Mouse (Mus musculus): ENCODE measurements at regions not wholly inside any gene's neighbourhood (a gene's known extent, or its start where the extent isn't known, plus 50 kb on each side); places are given as distances from the start of the nearest gene placed in this dataset.

GRCm38 (mm10) chr7:116857141-116857540 is 353.0 kb downstream of the Nucb2 start:
- no peak for DNase-seq (ENCODE audit: low read depth, low spot score)
- Histone ChIP-seq H3K27me3 (ENCODE audit: control insufficient read depth, insufficient read depth, low read length, poor library complexity, severe bottlenecking) (no peaks in the 10 kb centered on the region), H3K36me3 (ENCODE audit: control insufficient read depth, insufficient read depth, low read length, poor library complexity, severe bottlenecking) (no peaks in the 10 kb centered on the region)

GRCm38 (mm10) chr7:116857744-116858143 is 353.6 kb downstream of the Nucb2 start:
- Histone ChIP-seq H3K27me3 (ENCODE audit: control insufficient read depth, insufficient read depth, low read length, poor library complexity, severe bottlenecking) (no peaks in the 10 kb centered on the region), H3K36me3 (ENCODE audit: control insufficient read depth, insufficient read depth, low read length, poor library complexity, severe bottlenecking) (no peaks in the 10 kb centered on the region)
- no peak for DNase-seq (ENCODE audit: low read depth, low spot score)

- Histone ChIP-seq H3K36me3 (ENCODE audit: control insufficient read depth, insufficient read depth, low read length, poor library complexity, severe bottlenecking) (no peaks in the 10 kb centered on the region), H3K27me3 (ENCODE audit: control insufficient read depth, insufficient read depth, low read length, poor library complexity, severe bottlenecking) (no peaks in the 10 kb centered on the region)
- DNase-seq (ENCODE audit: low read depth, low spot score) = no peak
Observed at GRCm38 (mm10) chr7:116882268-116882964, 378.2 kb downstream of the Nucb2 start.

- Histone ChIP-seq H3K36me3 (ENCODE audit: control insufficient read depth, insufficient read depth, low read length, poor library complexity, severe bottlenecking) (no peaks in the 10 kb centered on the region), H3K27me3 (ENCODE audit: control insufficient read depth, insufficient read depth, low read length, poor library complexity, severe bottlenecking) (no peaks in the 10 kb centered on the region)
- no peak for DNase-seq (ENCODE audit: low read depth, low spot score)
Observed at GRCm38 (mm10) chr7:116893846-116894245, 389.7 kb downstream of the Nucb2 start.

- DNase-seq (ENCODE audit: low read depth, low spot score) = no peak
- no peaks in the 10 kb centered on the region for H3K27me3 ChIP-seq (ENCODE audit: control insufficient read depth, insufficient read depth, low read length, poor library complexity, severe bottlenecking)
- no peaks in the 10 kb centered on the region for H3K36me3 ChIP-seq (ENCODE audit: control insufficient read depth, insufficient read depth, low read length, poor library complexity, severe bottlenecking)
Observed at GRCm38 (mm10) chr7:116915797-116916196, 411.6 kb downstream of the Nucb2 start.

GRCm38 (mm10) chr7:116917921-116918670 is 413.9 kb downstream of the Nucb2 start:
- Histone ChIP-seq H3K27me3 (ENCODE audit: control insufficient read depth, insufficient read depth, low read length, poor library complexity, severe bottlenecking) (no peaks in the 10 kb centered on the region), H3K36me3 (ENCODE audit: control insufficient read depth, insufficient read depth, low read length, poor library complexity, severe bottlenecking) (no peaks in the 10 kb centered on the region)
- DNase-seq (ENCODE audit: low read depth, low spot score) = peak; percentile 45

- no peak for DNase-seq (ENCODE audit: low read depth, low spot score)
- Histone ChIP-seq H3K36me3 (ENCODE audit: control insufficient read depth, insufficient read depth, low read length, poor library complexity, severe bottlenecking) (no peaks in the 10 kb centered on the region), H3K27me3 (ENCODE audit: control insufficient read depth, insufficient read depth, low read length, poor library complexity, severe bottlenecking) (no peaks in the 10 kb centered on the region)
Observed at GRCm38 (mm10) chr7:116946448-116946847, 434.3 kb upstream of the Xylt1 start.

GRCm38 (mm10) chr7:116959196-116959895 is 421.4 kb upstream of the Xylt1 start:
- no peaks in the 10 kb centered on the region for H3K36me3 ChIP-seq (ENCODE audit: control insufficient read depth, insufficient read depth, low read length, poor library complexity, severe bottlenecking)
- no peaks in the 10 kb centered on the region for H3K27me3 ChIP-seq (ENCODE audit: control insufficient read depth, insufficient read depth, low read length, poor library complexity, severe bottlenecking)
- DNase-seq (ENCODE audit: low read depth, low spot score) = no peak

GRCm38 (mm10) chr7:116963839-116964238 is 416.9 kb upstream of the Xylt1 start:
- Histone ChIP-seq H3K27me3 (ENCODE audit: control insufficient read depth, insufficient read depth, low read length, poor library complexity, severe bottlenecking) (no peaks in the 10 kb centered on the region), H3K36me3 (ENCODE audit: control insufficient read depth, insufficient read depth, low read length, poor library complexity, severe bottlenecking) (no peaks in the 10 kb centered on the region)
- no peak for DNase-seq (ENCODE audit: low read depth, low spot score)

GRCm38 (mm10) chr7:116991351-116991750 is 389.4 kb upstream of the Xylt1 start:
- no peak for DNase-seq (ENCODE audit: low read depth, low spot score)
- H3K36me3 ChIP-seq (ENCODE audit: control insufficient read depth, insufficient read depth, low read length, poor library complexity, severe bottlenecking) = no peaks in the 10 kb centered on the region
- H3K27me3 ChIP-seq (ENCODE audit: control insufficient read depth, insufficient read depth, low read length, poor library complexity, severe bottlenecking) = no peaks in the 10 kb centered on the region

GRCm38 (mm10) chr7:116992166-116992565 is 388.6 kb upstream of the Xylt1 start:
- DNase-seq (ENCODE audit: low read depth, low spot score) = no peak
- Histone ChIP-seq H3K36me3 (ENCODE audit: control insufficient read depth, insufficient read depth, low read length, poor library complexity, severe bottlenecking) (no peaks in the 10 kb centered on the region), H3K27me3 (ENCODE audit: control insufficient read depth, insufficient read depth, low read length, poor library complexity, severe bottlenecking) (no peaks in the 10 kb centered on the region)

GRCm38 (mm10) chr7:116995770-116996169 is 385.0 kb upstream of the Xylt1 start:
- no peak for DNase-seq (ENCODE audit: low read depth, low spot score)
- Histone ChIP-seq H3K36me3 (ENCODE audit: control insufficient read depth, insufficient read depth, low read length, poor library complexity, severe bottlenecking) (no peaks in the 10 kb centered on the region), H3K27me3 (ENCODE audit: control insufficient read depth, insufficient read depth, low read length, poor library complexity, severe bottlenecking) (no peaks in the 10 kb centered on the region)

GRCm38 (mm10) chr7:117003167-117003566 is 377.6 kb upstream of the Xylt1 start:
- no peaks in the 10 kb centered on the region for H3K27me3 ChIP-seq (ENCODE audit: control insufficient read depth, insufficient read depth, low read length, poor library complexity, severe bottlenecking)
- no peak for DNase-seq (ENCODE audit: low read depth, low spot score)

GRCm38 (mm10) chr7:117018349-117018748 is 362.4 kb upstream of the Xylt1 start:
- H3K36me3 ChIP-seq (ENCODE audit: control insufficient read depth, insufficient read depth, low read length, poor library complexity, severe bottlenecking) = no peaks in the 10 kb centered on the region
- no peak for DNase-seq (ENCODE audit: low read depth, low spot score)
- H3K27me3 ChIP-seq (ENCODE audit: control insufficient read depth, insufficient read depth, low read length, poor library complexity, severe bottlenecking) = no peaks in the 10 kb centered on the region

More at GRCm38 (mm10) chr7:117003167-117003566, 377.6 kb upstream of the Xylt1 start:
- H3K36me3 ChIP-seq (ENCODE audit: control insufficient read depth, insufficient read depth, low read length, poor library complexity, severe bottlenecking) = no peaks in the 10 kb centered on the region

GRCm38 (mm10) chr7:117021716-117022115 is 359.1 kb upstream of the Xylt1 start:
- H3K27me3 ChIP-seq (ENCODE audit: control insufficient read depth, insufficient read depth, low read length, poor library complexity, severe bottlenecking) = no peaks in the 10 kb centered on the region
- no peaks in the 10 kb centered on the region for H3K36me3 ChIP-seq (ENCODE audit: control insufficient read depth, insufficient read depth, low read length, poor library complexity, severe bottlenecking)
- DNase-seq (ENCODE audit: low read depth, low spot score) = peak; percentile 41
